Mouse (Mus musculus): ENCODE measurements around the gene Ankrd9.

- TF ChIP-seq CTCF (IDR thresholded peaks at IDR 0.05; ENCODE audit: extremely low read depth, insufficient read length, insufficient replicate concordance, low read depth, low read length) (no peak), POLR2A (IDR thresholded peaks at IDR 0.05; ENCODE audit: low read depth, low read length) (no peak)
Observed at GRCm38 (mm10) chr12:110967146-110967545, 11.7 kb downstream of the Ankrd9 start.

Data from small intestine, adult 2 months (tissue).